Mouse (Mus musculus) MN1 (cell line): ENCODE data around the gene Tex47.

Source experiments
- DNase-seq: peaks from one replicate; pipeline ENCODE4 v3.0.0-alpha.2; 2016; ENCODE audit warnings: low spot score

Gene Tex47

DNA sequence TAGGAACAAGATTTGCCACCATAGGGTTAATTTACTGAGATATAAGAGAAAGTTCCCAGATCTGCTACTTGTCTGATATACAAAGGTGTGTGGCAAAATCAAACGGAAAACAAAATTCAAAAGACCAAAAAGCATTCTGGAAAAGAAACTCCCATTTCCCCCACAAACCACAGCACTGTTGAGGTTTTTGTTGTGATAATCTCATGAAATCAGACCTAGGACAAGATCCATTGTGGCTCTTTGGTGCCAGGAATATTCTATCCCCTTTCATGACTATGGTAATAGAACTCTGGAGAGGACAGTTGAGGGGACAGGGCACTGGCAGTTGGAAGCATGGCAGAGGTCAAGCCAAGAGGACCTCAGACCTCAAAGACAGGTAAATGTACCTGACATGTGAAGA, at the start of gene Tex47:
TSS of gene Tex47 (plus strand) at position 301 of the 400 bp plus-strand sequence.
- no peak for DNase-seq

DNA sequence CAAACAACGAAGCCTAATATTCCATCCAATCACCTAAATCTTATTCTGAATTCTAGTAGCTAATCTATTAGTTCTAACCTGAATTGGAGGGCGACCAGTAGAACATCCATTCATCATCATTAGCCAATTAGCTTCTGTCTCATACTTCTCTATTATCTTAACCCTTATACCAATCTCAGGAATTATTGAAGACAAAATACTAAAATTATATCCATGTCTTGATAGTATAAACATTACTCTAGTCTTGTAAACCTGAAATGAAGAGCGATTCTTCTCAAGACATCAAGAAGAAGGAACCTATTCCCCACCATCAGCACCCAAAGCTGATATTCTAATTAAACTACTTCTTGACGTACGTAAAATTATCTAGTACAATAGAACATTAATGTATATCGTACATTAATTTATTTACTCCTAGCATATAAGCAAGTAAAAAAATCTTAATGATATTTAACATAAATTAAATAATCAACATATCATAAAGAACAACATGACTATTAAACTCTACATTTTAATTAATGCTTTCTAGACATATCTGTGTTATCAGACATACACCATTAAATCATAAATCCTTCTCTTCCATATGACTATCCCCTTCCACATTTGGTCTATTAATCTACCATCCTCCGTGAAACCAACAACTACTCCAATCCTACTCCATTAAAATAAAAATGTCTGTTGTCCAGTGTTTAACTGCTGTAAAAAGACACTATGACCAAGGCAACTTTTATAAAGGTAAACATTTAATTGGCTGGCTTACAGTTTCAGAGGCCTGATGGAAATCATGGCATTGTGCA, 27.1 kb upstream of the Tex47 start:
- peak; percentile 82 for DNase-seq

GRCm38 (mm10) chr5:7284336-7284735, 19.6 kb upstream of the Tex47 start:
- no peak for DNase-seq

GRCm38 (mm10) chr5:7302969-7303368, 950 bp upstream of the Tex47 start:
- DNase-seq, result no peak

DNA sequence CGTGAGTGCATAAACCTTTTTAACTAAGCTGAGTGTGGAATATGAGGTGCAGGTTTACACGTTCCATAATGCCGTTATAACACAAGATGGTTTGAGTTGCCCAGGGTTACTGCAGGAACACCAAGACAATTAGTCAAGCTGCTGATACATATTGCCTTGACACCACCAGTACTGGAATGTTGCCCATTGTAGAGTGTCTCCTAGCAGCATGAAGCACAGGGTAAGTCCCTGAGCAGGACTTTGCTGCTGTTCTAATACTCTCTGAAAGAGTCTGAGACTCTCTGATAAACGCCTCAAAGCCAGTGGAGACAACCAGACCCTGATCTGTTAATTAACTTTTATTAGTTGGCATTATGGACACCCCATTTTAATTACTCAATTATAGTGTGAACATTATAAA, 21.7 kb downstream of the Tex47 start:
- no peak for DNase-seq

DNA sequence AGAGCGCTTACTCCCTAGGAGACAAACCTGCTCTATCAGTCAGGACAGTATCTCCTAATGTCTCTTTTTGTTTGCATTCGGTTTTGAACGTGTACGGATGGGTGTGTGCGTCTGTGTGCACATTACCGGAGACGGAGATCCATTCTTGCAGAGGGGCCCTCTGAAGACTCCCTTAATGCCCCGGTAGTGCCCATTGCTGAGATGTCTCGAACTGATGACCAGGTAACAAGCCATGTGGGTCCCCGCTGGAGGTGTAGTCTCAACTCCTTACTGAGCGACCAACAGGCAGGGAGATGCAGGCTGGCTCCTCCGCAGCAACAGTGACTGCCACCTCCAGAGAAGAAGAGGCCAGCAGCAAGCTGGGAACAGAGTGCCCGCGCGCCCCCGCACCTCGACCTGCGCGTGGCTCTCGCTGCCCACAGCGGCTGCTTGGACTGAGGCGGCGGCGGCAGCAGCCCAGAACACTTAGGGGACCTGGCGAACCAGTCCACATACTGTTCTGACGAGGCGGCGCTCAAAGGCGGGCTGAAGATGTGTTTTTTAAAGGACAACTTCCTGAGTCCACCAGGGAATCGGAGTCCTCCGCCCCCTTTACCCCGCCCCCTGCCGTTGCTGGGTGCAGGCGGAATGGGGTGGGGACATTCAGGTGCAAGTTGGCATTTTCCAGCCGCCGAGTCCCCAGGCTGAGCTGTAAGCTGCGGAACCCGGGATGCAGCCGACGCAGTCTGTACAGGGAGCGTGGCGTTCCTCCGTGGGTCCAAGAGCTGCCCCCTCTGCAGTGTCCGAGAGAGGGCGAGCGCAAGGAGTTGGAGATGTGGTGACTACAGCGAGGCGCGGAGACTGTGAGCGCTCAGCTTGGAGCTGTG, 40.5 kb downstream of the Tex47 start, which contains the start of gene Zfp804b:
TSS of gene Zfp804b (minus strand) at position 612 of the 866 bp plus-strand sequence.
- DNase-seq, result peak; percentile 33

- peak; percentile 13 for DNase-seq
Observed at GRCm38 (mm10) chr5:7345011-7345389, 41.1 kb downstream of the Tex47 start.
